In genomic region chr19:31147457-31147856, GRCm38 (mm10) we compare ENCODE assay signal across 7 mouse cellular contexts.
"Had no signal": no experiment of that assay in that cellular context is flagged by ENCODE, and none has a peak within 500 bp of the region (broad histone marks: within the 10 kb centered on the region; RNA-seq: fewer than 3 reads in every experiment).

No protein-coding gene starts in this region.

- DNase-seq: kidney, adult 2 months; kidney, postnatal 14 days; lung, embryonic 14.5 days; lung, postnatal 10 days; lung, postnatal 4 days; thymus, adult 18-20 months; thymus, postnatal 14 days had no signal
